Mouse (Mus musculus) adrenal gland, postnatal 25 days (tissue): ENCODE measurements at regions not wholly inside any gene's neighbourhood (a gene's known extent, or its start where the extent isn't known, plus 50 kb on each side); places are given as distances from the start of the nearest gene placed in this dataset.
A peak's percentile ranks its signal among the peaks of the same experiment; 100 is the strongest.

Experiments used
- DNase-seq: peaks from one replicate; pipeline ENCODE4 v3.0.0; 2021; ENCODE audit warnings: mixed read lengths

- DNase-seq = no peak
Measured at GRCm38 (mm10) chr6:100390258-100390910, 103.1 kb upstream of the Rybp start.

GRCm38 (mm10) chr6:100387042-100387441, 99.8 kb upstream of the Rybp start:
- no peak for DNase-seq

- no peak for DNase-seq
Measured at GRCm38 (mm10) chr6:100385640-100386039, 98.4 kb upstream of the Rybp start.

- no peak for DNase-seq
Measured at GRCm38 (mm10) chr6:100381046-100381445, 93.8 kb upstream of the Rybp start.

- no peak for DNase-seq
Measured at GRCm38 (mm10) chr6:100380536-100380935, 93.3 kb upstream of the Rybp start.

GRCm38 (mm10) chr6:100379792-100380191, 92.5 kb upstream of the Rybp start:
- no peak for DNase-seq

- DNase-seq = no peak
Measured at GRCm38 (mm10) chr6:100378533-100378874, 91.2 kb upstream of the Rybp start.

GRCm38 (mm10) chr6:100377828-100378532, 90.7 kb upstream of the Rybp start:
- DNase-seq = no peak

- no peak for DNase-seq
Measured at GRCm38 (mm10) chr6:100376656-100377055, 89.4 kb upstream of the Rybp start.

GRCm38 (mm10) chr6:100370828-100371227, 83.5 kb upstream of the Rybp start:
- DNase-seq = no peak

- no peak for DNase-seq
Measured at GRCm38 (mm10) chr6:100370358-100370757, 83.1 kb upstream of the Rybp start.

GRCm38 (mm10) chr6:100366231-100366630, 78.9 kb upstream of the Rybp start:
- no peak for DNase-seq

- no peak for DNase-seq
Measured at GRCm38 (mm10) chr6:100365791-100366190, 78.5 kb upstream of the Rybp start.

GRCm38 (mm10) chr6:100363683-100364082, 76.4 kb upstream of the Rybp start:
- peak; percentile 18 for DNase-seq

GRCm38 (mm10) chr6:100356617-100357399, 69.5 kb upstream of the Rybp start:
- DNase-seq = no peak

- DNase-seq = no peak
Measured at GRCm38 (mm10) chr6:100355858-100356257, 68.6 kb upstream of the Rybp start.

GRCm38 (mm10) chr6:100347481-100347880, 60.2 kb upstream of the Rybp start:
- no peak for DNase-seq

GRCm38 (mm10) chr6:100345073-100345472, 57.8 kb upstream of the Rybp start:
- DNase-seq = no peak

- DNase-seq = no peak
Measured at GRCm38 (mm10) chr6:100341305-100342290, 54.3 kb upstream of the Rybp start.

GRCm38 (mm10) chr6:100338291-100338690, 51.0 kb upstream of the Rybp start:
- no peak for DNase-seq
